Mouse (Mus musculus) liver, adult 10 weeks (tissue): ENCODE data around the gene Gm13277. TPM values are rescaled to one million over a fixed set of nuclear protein-coding genes. Genes with fewer than 3 reads are reported as not detected.

Source experiments
- polyA plus RNA-seq: library from polyadenylated mRNA; stranded (reverse); fragments of 350-450 nt; fragmentation: Illumina TruSeq; extraction: RNeasy Lipid Tissue Mini Kit (QIAGEN cat#74804); gene quantifications from one replicate; pipeline ENCODE4 v1.2.3, GENCODE M21; 2014; ENCODE audit warnings: low read depth, low replicate concordance

The Gm13277 gene
- polyA plus RNA-seq, 1 experiment from 2014 or later: not detected

Other genes starting within 250 kb of the Gm13277 start
- gene Ifna15, start 230.4 kb upstream of the Gm13277 start, polyA plus RNA-seq: not detected
- gene Ifna14, start 216.8 kb upstream of the Gm13277 start, polyA plus RNA-seq: not detected
- gene Ifna9, start 196.2 kb upstream of the Gm13277 start, polyA plus RNA-seq: not detected
- gene Ifna12, start 185.3 kb upstream of the Gm13277 start, polyA plus RNA-seq: not detected
- not detected for gene C87499, start 154.2 kb upstream of the Gm13277 start, polyA plus RNA-seq
- not detected for gene Ifna13, start 144.2 kb upstream of the Gm13277 start, polyA plus RNA-seq
- gene Ifna16, start 111.7 kb upstream of the Gm13277 start, polyA plus RNA-seq: not detected
- not detected for gene Ifna2, start 104.7 kb upstream of the Gm13277 start, polyA plus RNA-seq
- gene Ifnab, start 97.3 kb upstream of the Gm13277 start, polyA plus RNA-seq: not detected
- gene Gm26566, start 66.8 kb upstream of the Gm13277 start, polyA plus RNA-seq: not detected
- gene Klhl9, start 66.2 kb upstream of the Gm13277 start, polyA plus RNA-seq: 58.1 TPM
- not detected for gene Gm13271, start 33.8 kb upstream of the Gm13277 start, polyA plus RNA-seq
- gene Gm13283, start 28.5 kb upstream of the Gm13277 start, polyA plus RNA-seq: not detected
- not detected for gene Gm13290, start 14.8 kb upstream of the Gm13277 start, polyA plus RNA-seq
- gene Gm13289, start 11.7 kb upstream of the Gm13277 start, polyA plus RNA-seq: not detected
- not detected for gene Gm13272, start 8.8 kb upstream of the Gm13277 start, polyA plus RNA-seq
- not detected for gene Ifnz, start 6.5 kb upstream of the Gm13277 start, polyA plus RNA-seq
- gene Gm13276, start 2.9 kb upstream of the Gm13277 start, polyA plus RNA-seq: not detected
- not detected for gene Gm13278, start 2.9 kb downstream of the Gm13277 start, polyA plus RNA-seq
- gene Gm13275, start 5.9 kb downstream of the Gm13277 start, polyA plus RNA-seq: not detected
- not detected for gene Gm13279, start 8.8 kb downstream of the Gm13277 start, polyA plus RNA-seq
- gene Gm13285, start 11.0 kb downstream of the Gm13277 start, polyA plus RNA-seq: not detected
- gene Gm13287, start 14.6 kb downstream of the Gm13277 start, polyA plus RNA-seq: not detected
- not detected for gene Gm13288, start 16.9 kb downstream of the Gm13277 start, polyA plus RNA-seq
- gene Ifna7, start 27.6 kb downstream of the Gm13277 start, polyA plus RNA-seq: not detected
- not detected for gene Ifna11, start 31.3 kb downstream of the Gm13277 start, polyA plus RNA-seq
- not detected for gene Ifna6, start 38.8 kb downstream of the Gm13277 start, polyA plus RNA-seq
- gene Ifna5, start 46.9 kb downstream of the Gm13277 start, polyA plus RNA-seq: not detected
- gene Ifna4, start 53.2 kb downstream of the Gm13277 start, polyA plus RNA-seq: not detected
- not detected for gene Ifna1, start 61.5 kb downstream of the Gm13277 start, polyA plus RNA-seq
- gene Ifne, start 91.6 kb downstream of the Gm13277 start, polyA plus RNA-seq: not detected